Mouse (Mus musculus) stomach, embryonic 16.5 days (tissue): ENCODE measurements around the gene Rxylt1. TPM values are rescaled to one million over a fixed set of nuclear protein-coding genes. Genes with fewer than 3 reads are reported as not detected.

Source experiments
- ATAC-seq: fragments of 200-750 bp; cut with Nextera tagmentation; 2 replicates; pipeline ENCODE4 v1.8.0; 2017; ENCODE audit warnings: moderate number of reproducible peaks, moderate TSS enrichment; ENCODE audit not compliant: insufficient read depth, low FRiP score
- H3K27ac ChIP-seq: fragments of 300-500 bp; sonication (generic); 2 replicates; pipeline ENCODE4 v1.5.1; 2014; ENCODE audit warnings: low read length
- H3K27me3 ChIP-seq: fragments of 300-500 bp; sonication (generic); 2 replicates; pipeline ENCODE4 v1.6.1; 2014; ENCODE audit warnings: low read length, control low read depth, mixed read lengths; ENCODE audit not compliant: control insufficient read depth, insufficient read depth
- H3K36me3 ChIP-seq: fragments of 300-500 bp; sonication (generic); 2 replicates; pipeline ENCODE4 v1.6.1; 2014; ENCODE audit warnings: low read length; ENCODE audit not compliant: control insufficient read depth, insufficient read depth
- H3K4me1 ChIP-seq: fragments of 300-500 bp; sonication (generic); 2 replicates; pipeline ENCODE4 v1.6.1; 2014; ENCODE audit warnings: low read length, control low read depth, mixed read lengths; ENCODE audit not compliant: control insufficient read depth, insufficient read depth
- H3K4me2 ChIP-seq: fragments of 300-500 bp; sonication (generic); 2 replicates; pipeline ENCODE4 v1.6.1; 2014; ENCODE audit warnings: low read depth, low read length, mixed read lengths
- H3K4me3 ChIP-seq: fragments of 300-500 bp; sonication (generic); replicated peaks from 2 replicates; pipeline ENCODE4 v1.5.1; 2014; ENCODE audit warnings: mild to moderate bottlenecking, low read length
- H3K9ac ChIP-seq: fragments of 300-500 bp; sonication (generic); 2 replicates; pipeline ENCODE4 v1.6.1; 2014; ENCODE audit warnings: low read length
- H3K9me3 ChIP-seq: fragments of 300-500 bp; sonication (generic); replicated peaks from 2 replicates; pipeline ENCODE4 v1.6.1; 2016; ENCODE audit warnings: low read length, control low read depth; ENCODE audit not compliant: control insufficient read depth
- WGBS: fragments of 180-500 bp; shearing (Covaris S2); extraction: QIAGEN DNeasy Blood & Tissue Kit; methylation state at CpG from one replicate; pipeline ENCODE4 v1.1.7; 2014; 5-methylcytosine and 5-hydroxymethylcytosine counted together
- polyA plus RNA-seq: library from polyadenylated mRNA; unstranded; fragments of >200 nt; fragmentation: Nextera tagmentation; extraction: Ambion mirVana; gene quantifications from 2 replicates; pipeline ENCODE4 v1.2.1, GENCODE M21; 2015

The Rxylt1 gene
- polyA plus RNA-seq, result 40.3 and 44.1 TPM in 2 replicates

- peak; percentile 98 for ATAC-seq
Observed at GRCm38 (mm10) chr10:122096980-122097844, at the start of gene Rxylt1. Rxylt1 (minus strand) TSS chr10:122097371.

DNA sequence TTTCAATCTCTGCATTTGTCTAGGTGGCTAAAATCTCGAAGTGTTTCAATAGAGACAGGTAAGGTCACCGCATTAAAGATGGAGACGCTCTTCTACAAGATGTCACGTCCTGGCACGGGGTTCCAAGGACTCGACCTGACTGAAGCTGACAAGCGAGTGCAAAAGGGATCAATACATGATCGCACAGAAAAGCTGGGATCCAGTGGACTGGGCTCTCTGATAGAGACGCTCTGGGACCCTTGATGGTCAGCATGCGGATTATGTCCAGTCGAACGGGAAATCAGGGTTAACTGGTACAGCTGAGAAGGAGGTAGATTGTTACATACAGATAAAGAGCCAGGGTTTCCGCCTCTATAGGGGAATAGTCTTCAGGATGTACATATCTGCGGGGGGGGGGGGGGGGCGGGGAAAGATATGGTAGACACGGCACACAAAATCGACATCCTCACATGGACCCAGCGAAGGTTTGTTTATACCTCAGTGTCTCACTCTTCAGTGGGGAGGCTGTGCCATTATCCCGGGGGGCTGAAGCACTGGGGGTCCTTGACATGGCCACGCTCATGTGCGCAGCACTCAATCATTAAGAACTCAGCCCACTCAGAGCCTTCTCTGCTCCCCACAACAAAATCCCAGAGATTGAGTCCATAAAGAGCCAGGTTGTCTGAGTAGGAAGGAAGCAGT, 24.3 kb upstream of the Rxylt1 start:
- no peak for ATAC-seq
- WGBS, result 89% methylated on average over 21 of the region's 21 CpGs
- no peak overlapping the region for H3K9ac ChIP-seq

More at GRCm38 (mm10) chr10:122096980-122097844, at the start of gene Rxylt1:
- peak within 1 kb of the TSS; percentile 89 for H3K9ac ChIP-seq
- WGBS, result 1% methylated on average over 46 of the region's 48 CpGs
- no peaks in the 10 kb centered on the region for H3K36me3 ChIP-seq
- no peaks in the 10 kb centered on the region for H3K27me3 ChIP-seq
- peak within 1 kb of the TSS; percentile 93 for H3K27ac ChIP-seq
- H3K9me3 ChIP-seq, result no peaks in the 10 kb centered on the region
- peaks cover 7% of the 10 kb centered on the region for H3K4me1 ChIP-seq
- peak within 1 kb of the TSS; percentile 74 for H3K4me3 ChIP-seq
- H3K4me2 ChIP-seq, result peak within 1 kb of the TSS; percentile 72

DNA sequence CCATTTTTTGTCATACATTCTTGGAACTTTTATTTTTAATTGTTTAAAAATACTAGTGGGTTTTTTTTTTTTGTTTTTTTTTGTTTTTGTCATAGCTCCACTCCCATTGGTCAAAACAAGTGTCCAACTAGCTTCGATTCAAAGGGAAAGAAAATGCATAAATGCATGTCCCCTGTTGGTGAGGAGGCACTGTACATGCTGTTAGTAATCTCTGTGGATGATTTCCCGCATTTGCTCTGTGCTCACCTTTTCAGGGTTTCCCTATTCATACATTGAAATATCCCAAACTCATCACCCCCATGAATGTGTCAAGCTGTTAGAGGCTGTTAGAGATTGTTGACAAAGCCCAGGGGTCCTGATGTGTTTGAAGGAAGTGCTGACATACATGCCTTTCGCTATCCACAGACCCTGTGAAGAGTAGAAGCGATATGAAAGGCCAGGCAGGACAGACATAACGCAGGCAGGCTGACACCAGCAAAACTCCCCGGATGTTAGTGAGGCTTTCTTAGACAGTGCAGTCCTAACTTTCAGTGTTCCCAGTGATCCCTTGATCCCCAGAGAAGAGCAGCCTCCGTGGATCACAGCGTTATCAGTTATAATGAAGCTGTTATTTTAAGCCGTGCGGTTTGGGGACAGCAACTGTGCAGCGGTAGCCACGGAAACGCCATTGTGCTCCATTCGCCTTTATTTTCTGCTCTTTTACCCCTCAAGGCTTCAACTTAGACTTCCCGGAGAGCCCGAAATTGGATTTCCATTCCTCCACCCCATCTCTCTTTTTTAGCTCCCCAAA, 23.5 kb upstream of the Rxylt1 start:
- Histone ChIP-seq H3K9ac (no peak overlapping the region), H3K4me1 (no peaks in the 10 kb centered on the region), H3K27me3 (no peaks in the 10 kb centered on the region), H3K36me3 (no peaks in the 10 kb centered on the region), H3K4me3 (no peak overlapping the region), H3K9me3 (no peaks in the 10 kb centered on the region), H3K4me2 (no peak overlapping the region), H3K27ac (no peak overlapping the region)
- ATAC-seq, result no peak
- 76% methylated on average over 16 of the region's 16 CpGs for WGBS

More for the DNA sequence above, 24.3 kb upstream of the Rxylt1 start:
- H3K36me3 ChIP-seq, result no peaks in the 10 kb centered on the region
- H3K4me1 ChIP-seq, result no peaks in the 10 kb centered on the region
- no peak overlapping the region for H3K4me3 ChIP-seq
- no peak overlapping the region for H3K4me2 ChIP-seq
- H3K27me3 ChIP-seq, result no peaks in the 10 kb centered on the region
- no peaks in the 10 kb centered on the region for H3K9me3 ChIP-seq
- H3K27ac ChIP-seq, result no peak overlapping the region

GRCm38 (mm10) chr10:122119451-122119850, 22.3 kb upstream of the Rxylt1 start:
- no peak overlapping the region for H3K9ac ChIP-seq
- no peak overlapping the region for H3K4me2 ChIP-seq
- no peak overlapping the region for H3K4me3 ChIP-seq
- no peaks in the 10 kb centered on the region for H3K4me1 ChIP-seq
- no peak for ATAC-seq
- H3K27me3 ChIP-seq, result no peaks in the 10 kb centered on the region
- WGBS, result 73% methylated on average over 6 of the region's 6 CpGs
- no peaks in the 10 kb centered on the region for H3K36me3 ChIP-seq
- no peaks in the 10 kb centered on the region for H3K9me3 ChIP-seq
- H3K27ac ChIP-seq, result no peak overlapping the region

DNA sequence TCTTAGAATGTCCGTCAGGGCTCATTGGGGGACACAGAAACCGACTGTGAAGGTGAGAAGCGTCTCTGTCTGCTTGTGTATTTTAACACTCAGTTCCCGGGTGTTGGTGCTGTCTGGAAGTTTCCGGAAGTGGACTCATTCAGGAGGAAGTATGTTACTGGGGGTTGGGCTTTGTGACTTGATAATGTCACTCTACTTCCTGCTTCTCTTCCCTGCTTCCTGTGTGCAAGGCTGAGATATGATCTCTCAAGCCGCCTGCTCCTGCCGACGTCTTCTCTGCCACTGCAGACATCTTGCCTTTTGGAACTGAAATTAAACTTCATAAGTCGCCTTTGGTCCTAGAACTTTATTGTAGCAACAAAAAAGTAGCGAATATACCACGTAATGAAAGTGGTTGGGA, 19.5 kb upstream of the Rxylt1 start:
- no peak for ATAC-seq
- 78% methylated on average over 11 of the region's 11 CpGs for WGBS
- H3K4me1 ChIP-seq, result no peaks in the 10 kb centered on the region
- no peak overlapping the region for H3K4me3 ChIP-seq
- no peaks in the 10 kb centered on the region for H3K36me3 ChIP-seq
- H3K27ac ChIP-seq, result no peak overlapping the region
- no peak overlapping the region for H3K9ac ChIP-seq
- H3K9me3 ChIP-seq, result no peaks in the 10 kb centered on the region
- no peak overlapping the region for H3K4me2 ChIP-seq
- H3K27me3 ChIP-seq, result no peaks in the 10 kb centered on the region

- 59% methylated on average over 3 of the region's 3 CpGs for WGBS
- no peak for ATAC-seq
- H3K9me3 ChIP-seq, result no peaks in the 10 kb centered on the region
- H3K4me2 ChIP-seq, result no peak overlapping the region
- H3K9ac ChIP-seq, result no peak overlapping the region
- H3K4me1 ChIP-seq, result peaks cover 4% of the 10 kb centered on the region
- no peak overlapping the region for H3K4me3 ChIP-seq
- no peaks in the 10 kb centered on the region for H3K27me3 ChIP-seq
- no peaks in the 10 kb centered on the region for H3K36me3 ChIP-seq
- no peak overlapping the region for H3K27ac ChIP-seq
Observed at GRCm38 (mm10) chr10:122106633-122107028, 9.5 kb upstream of the Rxylt1 start.

DNA sequence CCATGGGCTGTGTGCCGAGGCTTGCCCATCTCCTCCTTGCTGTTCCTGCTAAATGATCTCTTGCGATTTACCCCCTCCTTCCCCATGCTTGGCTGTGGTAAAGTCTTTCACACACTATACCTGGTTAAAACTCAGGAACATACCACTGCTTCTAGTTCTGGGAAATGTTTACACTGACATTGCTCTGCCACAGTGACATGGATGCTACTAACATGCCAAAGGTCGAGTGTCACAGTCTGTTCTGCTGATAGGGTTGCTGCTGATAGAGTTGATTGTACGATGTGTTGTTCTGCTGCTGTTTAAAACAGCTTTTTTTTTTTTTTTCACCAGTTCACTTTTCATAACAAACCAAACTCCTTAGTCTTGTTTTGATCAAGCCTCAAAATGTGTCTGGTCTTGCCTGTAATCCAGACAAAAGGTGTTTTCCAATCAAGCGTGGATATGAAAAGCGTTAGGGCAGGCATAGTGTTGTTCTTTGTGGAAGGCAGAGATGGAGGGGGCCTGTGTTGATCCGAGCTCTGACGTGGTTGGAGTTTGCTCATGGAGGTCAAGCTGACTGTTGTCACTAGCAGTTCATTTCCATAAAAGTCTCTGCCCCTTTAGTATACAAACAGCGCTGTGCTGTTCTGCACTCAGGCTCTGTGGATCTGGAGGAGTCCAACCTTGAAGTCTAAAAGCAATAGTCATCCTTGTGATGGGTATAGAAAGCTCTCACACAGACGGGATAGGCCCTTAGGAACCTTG, 8.9 kb upstream of the Rxylt1 start:
- no peak for ATAC-seq
- Histone ChIP-seq H3K36me3 (no peaks in the 10 kb centered on the region), H3K4me2 (no peak overlapping the region), H3K27me3 (no peaks in the 10 kb centered on the region), H3K4me1 (peaks cover 4% of the 10 kb centered on the region), H3K9me3 (no peaks in the 10 kb centered on the region), H3K27ac (no peak overlapping the region), H3K9ac (no peak overlapping the region), H3K4me3 (no peak overlapping the region)
- 60% methylated on average over 10 of the region's 10 CpGs for WGBS

DNA sequence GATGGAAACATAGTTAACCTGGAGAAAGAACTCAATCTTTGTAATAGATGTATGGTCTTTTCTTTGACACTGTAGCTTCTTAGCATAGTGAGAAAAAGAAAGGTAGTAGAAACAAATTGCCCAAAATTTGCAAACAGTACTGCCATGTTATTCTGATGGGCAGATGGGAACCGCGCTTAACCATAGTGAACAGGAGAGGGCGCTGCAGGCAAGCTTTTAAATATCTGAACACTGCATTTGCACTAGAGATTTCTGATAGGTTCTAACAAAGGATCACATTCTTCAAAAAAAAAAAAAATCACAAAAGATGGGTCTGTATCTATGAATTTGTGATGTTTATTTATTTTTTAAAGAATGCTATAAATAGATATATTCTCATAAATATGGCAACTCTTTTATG, 8.2 kb upstream of the Rxylt1 start:
- Histone ChIP-seq H3K4me1 (peaks cover 4% of the 10 kb centered on the region), H3K36me3 (no peaks in the 10 kb centered on the region), H3K4me3 (no peak overlapping the region), H3K27ac (no peak overlapping the region), H3K9ac (no peak overlapping the region), H3K9me3 (no peaks in the 10 kb centered on the region), H3K27me3 (no peaks in the 10 kb centered on the region), H3K4me2 (no peak overlapping the region)
- no peak for ATAC-seq
- 3% methylated on average over 3 of the region's 3 CpGs for WGBS
